Mouse (Mus musculus): ENCODE results near the gene 4933430I17Rik. TPM values are rescaled to one million over a fixed set of nuclear protein-coding genes. Genes with fewer than 3 reads are reported as not detected.
A peak's percentile ranks its signal among the peaks of the same experiment; 100 is the strongest.

Gene 4933430I17Rik
- total RNA-seq, 2 experiments from 2014 or later, result 0.20 TPM; not detected in 1

DNA sequence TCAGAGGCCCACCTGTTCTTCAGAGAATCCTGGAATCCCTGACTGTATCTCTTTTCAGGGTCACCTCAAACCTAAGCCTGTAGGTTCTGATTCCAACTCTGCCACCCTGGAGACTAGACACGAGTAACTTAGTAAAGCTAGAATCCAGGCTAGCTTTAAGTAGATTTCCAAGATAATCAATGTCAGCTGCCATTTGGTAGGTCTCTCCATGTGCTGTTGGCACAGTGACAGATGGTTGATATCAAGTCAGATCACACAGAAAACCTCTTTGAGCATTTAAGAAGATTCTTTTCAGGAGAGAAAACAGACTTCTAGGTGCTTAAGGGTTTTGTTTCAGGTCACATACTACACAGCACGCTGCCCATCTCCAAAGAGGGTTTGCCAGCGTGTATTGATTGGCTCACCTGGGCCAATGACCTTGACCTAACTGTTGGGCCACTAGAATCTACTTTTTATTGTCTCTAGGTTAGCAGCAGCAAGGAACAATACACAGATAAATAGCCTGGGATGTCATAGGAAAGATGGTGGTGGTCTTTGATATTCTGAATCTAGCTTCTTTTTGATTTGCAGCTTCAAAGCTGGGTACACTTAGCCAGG, 21.7 kb upstream of the 4933430I17Rik start, which contains the start of gene Hdhd3:
Gene Hdhd3 (minus strand): TSS at position 94 of the 597 bp plus-strand sequence.
- no peak for DNase-seq

- no peak for DNase-seq
These were observed 19.2 kb upstream of the 4933430I17Rik start for GRCm38 (mm10) chr4:62505991-62506390.

DNA sequence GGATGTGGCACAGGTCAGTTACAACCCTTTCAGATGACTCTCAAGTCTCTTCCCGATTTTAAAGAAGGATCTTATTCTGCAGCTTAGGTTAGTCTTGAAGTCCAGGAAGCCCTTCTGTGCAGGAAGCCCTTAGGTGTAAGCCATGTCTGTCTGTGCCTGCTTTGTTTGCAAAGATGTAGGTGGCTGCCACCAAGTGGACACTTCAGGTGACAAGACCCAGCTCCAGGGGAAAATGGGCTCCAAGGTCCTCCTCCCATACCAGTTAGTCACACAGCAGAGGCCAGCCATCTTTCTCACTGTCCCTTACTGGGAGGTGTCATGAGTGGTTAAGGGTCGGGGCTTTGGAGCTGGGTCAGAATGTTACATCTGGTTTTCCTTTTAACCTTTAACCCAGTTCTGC, 18.4 kb upstream of the 4933430I17Rik start:
- DNase-seq, result no peak

- DNase-seq, result no peak
These were observed 16.3 kb upstream of the 4933430I17Rik start for GRCm38 (mm10) chr4:62508839-62509238.

- DNase-seq, result no peak
These were observed 15.2 kb upstream of the 4933430I17Rik start for GRCm38 (mm10) chr4:62509946-62510345.

- no peak for DNase-seq
These were observed 11.1 kb upstream of the 4933430I17Rik start for GRCm38 (mm10) chr4:62513998-62514506.

GRCm38 (mm10) chr4:62514995-62515394, 10.2 kb upstream of the 4933430I17Rik start:
- DNase-seq, result no peak

GRCm38 (mm10) chr4:62515490-62515889, 9.7 kb upstream of the 4933430I17Rik start:
- DNase-seq, result no peak

GRCm38 (mm10) chr4:62516079-62516478, 9.1 kb upstream of the 4933430I17Rik start:
- no peak for DNase-seq

GRCm38 (mm10) chr4:62516579-62516978, 8.6 kb upstream of the 4933430I17Rik start:
- no peak for DNase-seq

DNA sequence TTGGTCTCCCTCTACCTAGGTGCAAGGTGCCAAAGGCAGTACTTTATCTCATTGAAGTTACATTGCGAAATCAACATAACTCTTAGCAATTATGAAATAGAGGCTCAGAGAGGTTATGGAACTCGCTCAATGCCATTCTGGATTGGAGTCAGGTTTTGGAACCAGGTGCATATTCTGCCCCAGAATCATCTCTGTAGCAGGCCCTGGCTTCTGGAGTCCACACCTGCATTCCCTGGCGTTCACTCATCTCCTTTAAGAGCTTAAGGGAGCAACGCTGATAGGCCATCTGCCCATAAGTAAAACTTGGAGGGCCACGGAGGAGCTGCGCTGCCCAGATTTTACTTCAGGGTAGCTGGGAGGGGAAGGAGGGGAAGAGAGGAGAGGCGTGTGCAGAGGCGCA, 8.1 kb upstream of the 4933430I17Rik start:
- DNase-seq, result no peak

GRCm38 (mm10) chr4:62517538-62518415, 7.4 kb upstream of the 4933430I17Rik start:
- no peak for DNase-seq

DNA sequence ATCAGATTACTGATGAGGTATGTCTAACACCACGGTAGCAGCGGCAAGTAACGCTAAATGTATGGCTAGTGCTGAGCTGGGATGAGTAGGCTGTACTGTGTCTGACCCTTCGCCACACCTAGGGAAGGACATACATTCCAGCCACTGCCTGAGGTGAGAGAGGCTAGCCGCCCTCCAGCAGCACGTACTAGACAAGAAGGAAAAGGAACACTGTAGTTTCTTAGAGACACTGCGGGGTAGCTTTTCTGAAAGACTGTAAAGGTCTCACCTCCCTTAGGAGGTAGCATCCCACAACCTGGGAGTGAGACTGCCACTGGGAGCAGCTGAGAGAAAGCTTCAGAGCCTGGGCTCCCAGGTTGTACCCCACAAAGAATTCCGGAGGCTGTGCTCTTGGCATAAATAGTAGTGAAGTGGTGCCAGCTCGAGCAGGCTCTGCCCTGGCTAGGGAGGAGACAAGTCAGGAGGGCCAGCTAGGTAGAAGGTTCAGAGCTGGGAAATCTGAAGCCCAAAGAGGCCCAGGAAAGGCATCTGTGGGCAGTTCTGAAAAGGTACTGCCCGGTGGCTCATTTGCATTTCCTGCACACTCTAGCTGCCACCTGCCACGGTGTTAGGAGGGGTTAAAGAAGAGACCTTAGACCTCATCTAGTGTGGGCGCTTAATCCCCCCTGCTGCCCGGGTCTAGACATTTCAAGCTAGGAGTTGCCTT, 6.6 kb upstream of the 4933430I17Rik start:
- DNase-seq, result no peak

DNA sequence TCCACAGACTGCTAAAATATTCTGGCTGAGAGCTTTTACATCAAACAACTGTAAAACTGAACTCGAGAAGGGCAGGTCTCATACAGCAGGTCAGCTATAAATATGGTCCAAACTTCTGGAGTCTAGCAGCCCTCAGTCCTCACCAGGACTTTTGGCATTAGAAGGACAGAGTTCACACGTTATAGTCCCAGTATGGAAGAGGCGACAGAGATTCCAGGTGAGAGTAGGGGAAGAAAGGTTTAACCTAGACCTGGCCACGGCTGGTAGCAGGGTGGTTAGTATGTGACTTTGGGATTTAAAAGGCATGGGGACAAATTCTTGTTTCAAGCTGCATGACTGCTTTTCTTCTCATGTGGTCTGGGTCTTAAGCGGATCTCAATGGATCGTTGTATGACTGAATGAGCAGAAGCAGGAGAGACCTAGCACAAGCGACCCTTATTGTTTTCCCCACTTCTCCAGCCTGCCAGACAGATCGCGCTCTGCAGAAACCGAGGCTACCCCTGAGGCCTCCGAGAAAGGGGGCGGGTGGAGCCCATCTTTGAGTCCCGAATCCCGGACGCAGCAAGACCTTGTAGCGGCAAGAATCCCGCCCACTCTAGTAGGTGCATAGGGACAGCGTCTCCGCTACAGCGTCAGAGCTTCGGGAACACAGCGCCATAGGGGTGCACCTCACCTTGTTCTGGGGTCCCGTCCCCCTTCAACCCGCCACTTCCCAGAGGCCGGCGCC, 5.9 kb upstream of the 4933430I17Rik start:
- DNase-seq, result no peak

DNA sequence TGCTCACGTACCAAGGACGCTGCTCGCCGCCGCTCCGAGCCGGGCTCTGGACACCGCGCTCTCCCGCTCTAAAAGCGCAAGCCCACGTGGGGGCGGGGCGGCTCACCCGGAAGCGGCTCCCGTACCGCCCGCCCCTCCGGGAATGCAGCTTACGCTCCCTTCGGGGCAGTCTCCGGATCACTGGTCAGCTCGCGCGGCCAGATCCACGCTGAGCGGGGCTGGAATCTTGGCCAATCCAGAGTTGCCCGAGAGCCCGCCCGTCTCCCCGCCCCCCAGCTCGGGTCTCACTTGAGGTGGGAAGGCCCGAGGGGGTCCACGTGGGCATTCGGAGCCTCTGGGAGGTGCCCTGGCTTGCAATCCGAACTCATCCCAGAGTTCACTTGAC, 5.3 kb upstream of the 4933430I17Rik start, which contains the start of gene Alad:
Gene Alad (minus strand): TSS at position 70 of the 385 bp plus-strand sequence.
- DNase-seq, result peak; percentile 82 to 86

DNA sequence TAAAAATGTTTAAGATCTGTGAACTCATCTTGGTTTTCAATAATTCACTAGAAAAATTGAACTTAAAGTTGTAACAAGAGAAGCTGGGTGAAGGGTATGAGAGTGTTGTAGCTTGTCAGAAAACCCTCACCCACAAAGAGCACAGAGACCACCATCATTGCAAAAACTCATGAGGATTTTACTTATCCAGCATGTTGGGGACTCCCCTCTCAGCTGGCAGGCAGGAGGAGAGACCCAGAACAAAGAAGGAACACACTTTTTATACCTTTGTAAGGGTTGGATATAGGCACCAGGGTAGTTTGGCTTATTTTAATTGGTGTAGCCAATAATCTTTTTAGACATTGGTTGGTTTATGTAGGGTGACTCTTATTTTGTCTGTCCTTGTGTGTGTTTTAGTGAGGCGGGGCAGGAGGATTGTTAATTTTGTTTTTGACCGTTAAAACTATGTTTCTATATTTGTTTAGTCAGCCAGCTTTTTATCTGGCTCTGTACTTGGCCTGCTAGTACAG, 4.2 kb upstream of the 4933430I17Rik start:
- DNase-seq, result no peak

GRCm38 (mm10) chr4:62525489-62525811, 281 bp downstream of the 4933430I17Rik start:
- DNase-seq, result no peak

- DNase-seq, result no peak
These were observed 1.1 kb downstream of the 4933430I17Rik start for GRCm38 (mm10) chr4:62526256-62526655.

- DNase-seq, result no peak
These were observed 2.5 kb downstream of the 4933430I17Rik start for GRCm38 (mm10) chr4:62527655-62528054.

DNA sequence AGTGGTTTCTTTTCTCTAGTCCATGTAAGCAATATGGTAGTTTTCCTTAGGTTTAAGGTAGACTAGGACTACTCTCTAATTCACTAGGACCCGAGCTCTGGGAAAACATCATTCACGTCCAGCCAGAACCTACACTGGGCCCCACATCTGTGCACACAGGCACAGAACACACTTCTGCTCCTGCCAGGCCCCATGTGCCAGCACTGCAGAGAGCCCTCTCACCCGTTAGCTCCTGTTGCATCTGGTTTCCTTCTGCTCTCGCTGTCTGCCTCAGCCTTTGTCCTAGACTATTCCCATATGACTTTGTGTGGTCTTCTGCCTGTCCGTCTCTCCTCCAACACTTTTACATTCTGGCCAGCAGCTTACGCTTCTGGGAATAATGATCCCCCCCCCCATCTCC, 8.6 kb downstream of the 4933430I17Rik start:
- no peak for DNase-seq

GRCm38 (mm10) chr4:62541802-62542201, 16.6 kb downstream of the 4933430I17Rik start:
- no peak for DNase-seq

GRCm38 (mm10) chr4:62543782-62544181, 18.6 kb downstream of the 4933430I17Rik start:
- DNase-seq, result no peak

Measured in layer of hippocampus, postnatal 36 days (tissue).